Mouse (Mus musculus) right cerebral cortex, postnatal 4 days (tissue): Measurements from ENCODE around the gene Klk1b3.
"Not testable (repeated sequence)": the region's sequence is repeated elsewhere in the genome, so short reads cannot be mapped to it uniquely, and the experiment has no call there.

ENCODE experiments used
- DNase-seq: peaks from one replicate; pipeline ENCODE4 v3.0.0-alpha.2; 2022

The Klk1b3 gene

DNA sequence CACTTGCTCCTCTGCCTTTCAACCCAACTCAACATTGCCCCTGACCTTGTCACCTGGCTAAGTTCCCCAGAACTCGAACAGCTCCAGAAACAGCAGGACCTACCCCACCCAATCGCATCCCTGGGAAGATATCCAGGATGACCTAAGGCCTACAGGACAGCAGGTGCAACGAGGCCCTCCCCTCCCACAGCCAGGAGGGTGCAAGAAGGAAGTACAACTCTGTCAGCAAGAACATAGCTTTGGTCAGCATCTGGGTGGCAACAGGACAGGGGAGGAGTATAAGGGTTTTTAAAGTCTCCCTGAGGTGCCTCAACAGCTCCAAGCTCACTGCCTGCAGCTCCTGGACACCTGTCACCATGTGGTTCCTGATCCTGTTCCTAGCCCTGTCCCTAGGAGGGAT lies at the start of gene Klk1b3:
Gene Klk1b3 (plus strand): TSS at position 301 of the 400 bp plus-strand sequence.
- no peak for DNase-seq

DNA sequence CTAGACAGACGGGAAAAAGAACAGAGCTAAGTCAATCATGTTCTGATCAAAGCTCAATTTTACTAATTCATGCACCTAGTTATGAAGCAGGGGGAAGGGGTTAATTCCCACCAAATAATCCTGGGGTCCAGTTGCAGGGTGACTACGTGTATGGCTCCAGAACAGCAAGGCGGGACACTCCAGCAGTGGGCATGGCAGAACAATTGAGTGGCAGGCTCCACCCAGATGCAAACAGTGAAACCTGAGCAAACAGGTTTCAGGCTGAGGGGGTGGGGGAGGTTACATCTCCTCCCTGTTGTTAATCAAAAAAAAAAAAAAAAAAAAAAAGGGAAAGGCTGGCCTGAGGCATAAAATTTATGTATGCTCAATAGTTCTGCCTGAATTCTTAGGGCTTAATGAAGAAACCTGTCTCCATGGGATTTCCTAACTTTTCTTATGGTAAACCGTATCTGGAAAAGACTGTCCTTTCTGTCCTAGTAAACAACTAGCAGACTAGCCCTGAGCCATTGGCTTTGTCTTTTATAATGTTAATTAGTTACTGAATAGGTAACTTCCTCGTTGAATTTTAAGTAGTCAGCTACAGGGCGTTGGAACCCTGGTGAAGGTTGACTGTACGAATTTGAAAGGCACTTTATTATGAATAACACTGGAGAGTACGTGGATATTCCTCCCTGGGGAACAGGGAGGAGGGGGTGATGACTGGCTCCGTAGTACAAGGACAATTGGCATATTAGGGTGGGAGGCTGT lies 18.5 kb upstream of the Klk1b3 start:
- DNase-seq = no peak

DNA sequence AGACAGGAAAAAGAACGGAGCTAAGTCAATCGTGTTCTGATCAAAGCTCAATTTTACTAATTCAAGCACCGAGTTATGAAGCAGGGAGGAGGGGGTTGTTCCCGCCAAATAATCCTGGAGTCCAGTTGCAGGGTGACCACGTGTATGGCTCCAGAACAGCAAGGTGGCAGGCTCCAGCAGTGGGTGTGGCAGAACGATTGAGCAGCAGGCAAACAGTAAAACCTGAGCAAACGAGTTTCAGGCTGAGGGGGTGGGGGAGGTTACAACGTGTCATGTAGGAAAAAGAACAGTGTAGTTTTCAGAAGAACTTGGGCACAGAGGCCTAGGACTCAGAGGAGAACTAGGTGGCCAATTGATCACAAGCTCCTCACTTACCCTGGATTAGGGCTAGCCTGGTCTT lies 11.5 kb upstream of the Klk1b3 start:
- not testable (repeated sequence) for DNase-seq

DNA sequence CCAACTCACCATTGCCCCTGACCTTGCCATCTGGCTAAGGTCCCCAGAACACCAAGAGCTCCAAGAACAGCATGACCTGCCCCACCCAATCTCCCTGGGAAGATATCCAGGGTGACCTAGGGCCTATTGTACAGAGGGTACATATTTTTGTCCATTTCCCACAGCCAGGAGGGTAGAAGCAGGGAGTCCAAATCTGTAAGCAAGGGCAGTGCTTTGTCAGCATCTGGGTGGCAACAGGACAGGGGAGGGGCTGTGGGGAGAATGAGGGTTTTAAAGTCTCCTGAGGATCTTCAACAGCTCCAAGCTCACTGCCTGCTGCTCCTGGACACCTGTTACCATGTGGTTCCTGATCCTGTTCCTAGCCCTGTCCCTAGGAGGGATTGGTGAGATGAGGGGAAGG lies 10.1 kb upstream of the Klk1b3 start, which contains the start of gene Klk1b24:
Gene Klk1b24 (plus strand): TSS at position 301 of the 400 bp plus-strand sequence.
- DNase-seq = not testable (repeated sequence)

DNA sequence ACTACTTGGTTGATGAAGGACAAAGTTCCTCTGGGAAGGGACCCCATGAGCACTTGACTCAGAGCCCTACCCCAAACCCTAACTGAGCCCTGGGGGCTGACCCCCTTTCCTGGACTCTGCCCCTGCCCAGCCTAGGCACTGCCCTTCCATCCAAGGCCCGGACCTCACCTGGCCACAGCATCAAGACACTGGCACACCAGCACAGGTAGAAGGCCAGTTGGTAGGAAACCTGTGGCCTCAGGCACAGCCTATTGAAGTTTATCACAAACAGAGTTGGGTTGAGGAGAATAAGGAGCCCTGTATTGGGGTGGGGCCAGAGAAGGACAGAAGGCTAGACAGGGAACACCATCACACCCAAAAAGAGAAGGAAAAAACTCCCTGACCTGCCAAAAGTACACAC lies 4.5 kb upstream of the Klk1b3 start:
- not testable (repeated sequence) for DNase-seq

DNA sequence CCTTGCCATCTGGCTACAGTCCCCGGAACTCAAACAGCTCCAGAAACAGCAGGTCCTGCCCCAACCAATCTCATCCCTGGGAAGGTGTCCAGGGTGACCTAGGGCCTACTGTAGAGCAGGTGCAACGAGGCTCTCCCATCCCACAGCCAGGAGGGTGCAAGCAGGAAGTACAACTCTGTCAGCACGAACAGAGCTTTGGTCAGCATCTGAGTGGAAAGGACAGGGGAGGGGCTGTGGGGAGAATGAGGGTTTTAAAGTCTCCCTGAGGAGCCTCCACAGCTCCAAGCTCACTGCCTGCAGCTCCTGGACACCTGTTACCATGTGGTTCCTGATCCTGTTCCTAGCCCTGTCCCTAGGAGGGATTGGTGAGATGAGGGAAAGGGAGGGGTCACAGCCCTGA lies 9.1 kb downstream of the Klk1b3 start, which contains the start of gene Klk1b4:
Gene Klk1b4 (plus strand): TSS at position 301 of the 400 bp plus-strand sequence.
- not testable (repeated sequence) for DNase-seq

DNA sequence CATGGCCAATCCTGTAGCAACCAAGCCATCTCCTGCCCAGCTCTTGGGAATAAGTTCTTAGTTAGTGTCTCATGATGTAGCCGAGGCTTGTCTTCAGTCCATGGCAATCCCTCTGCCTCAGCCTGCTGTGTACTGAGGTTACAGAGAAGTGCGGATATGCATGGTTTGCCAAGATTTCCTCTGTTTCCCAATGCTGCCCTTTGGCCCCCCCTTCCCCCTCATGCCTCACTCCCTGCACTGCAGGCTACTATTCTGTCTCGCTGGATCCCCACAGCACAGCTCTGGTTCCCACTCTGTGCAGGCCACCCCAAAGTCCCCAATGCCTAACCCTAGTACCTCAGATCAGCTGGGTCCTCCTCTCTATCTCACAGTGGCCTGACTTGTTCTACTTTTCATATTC lies 10.3 kb downstream of the Klk1b3 start:
- DNase-seq = no peak

DNA sequence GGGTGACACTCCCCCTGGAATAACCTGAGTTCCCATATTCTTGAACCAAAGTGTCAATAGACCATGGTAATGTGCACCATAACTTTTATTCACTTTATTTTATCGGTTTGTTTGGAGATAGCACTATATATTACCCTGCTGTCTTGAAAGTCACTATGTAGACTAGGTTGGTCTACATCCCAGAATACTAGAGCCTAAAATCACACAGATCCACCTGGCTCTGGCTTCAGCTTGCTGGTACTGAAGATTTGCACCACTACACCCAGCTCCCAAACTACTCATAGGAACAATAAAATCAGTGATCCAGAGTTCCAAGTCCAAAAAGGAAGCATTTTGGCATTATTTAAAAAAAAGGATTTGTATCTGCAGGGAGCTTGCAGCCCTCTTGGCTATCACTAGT lies 17.7 kb downstream of the Klk1b3 start, which contains the start of gene Klk1b5:
Gene Klk1b5 (plus strand): TSS at position 301 of the 400 bp plus-strand sequence.
- DNase-seq = no peak

DNA sequence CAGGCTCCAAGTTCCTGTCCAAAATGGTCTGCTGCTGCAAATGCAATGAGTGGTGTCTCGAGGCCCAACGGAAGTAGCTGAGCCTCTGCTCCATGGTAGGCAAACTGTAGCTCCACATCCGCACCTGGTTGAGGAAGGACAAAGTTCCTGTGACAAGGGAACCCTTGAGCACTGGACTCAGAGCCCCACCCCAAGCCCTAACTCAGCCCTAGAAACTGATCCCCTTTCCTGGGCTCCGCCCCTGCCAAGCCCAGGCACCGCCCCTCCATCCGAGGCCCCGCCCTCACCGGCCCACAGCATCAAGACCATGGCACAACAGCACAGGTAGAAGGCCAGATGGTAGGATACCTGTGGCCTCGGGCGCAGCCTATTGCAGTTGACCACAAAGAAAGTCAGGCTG lies 23.6 kb downstream of the Klk1b3 start:
- not testable (repeated sequence) for DNase-seq

DNA sequence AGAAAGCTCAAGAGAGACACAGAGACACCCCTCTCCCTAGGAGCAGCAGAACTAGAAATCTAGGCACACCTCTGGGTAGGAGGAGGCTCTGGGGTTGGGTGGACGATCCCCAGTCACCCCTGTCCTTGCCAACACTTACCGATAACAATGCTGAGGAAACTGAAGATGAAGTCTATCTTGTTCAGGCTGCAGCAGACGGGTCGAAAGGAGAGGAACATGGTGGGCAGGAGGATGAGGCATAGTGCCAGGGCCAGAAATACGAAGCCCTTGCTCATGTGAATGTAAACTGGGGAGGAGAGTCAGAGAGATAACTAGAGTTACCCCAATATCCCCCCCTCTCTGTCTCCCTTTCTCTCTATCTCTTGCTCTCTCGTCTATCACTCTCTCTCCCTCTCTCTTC lies 24.3 kb downstream of the Klk1b3 start:
- not testable (repeated sequence) for DNase-seq

DNA sequence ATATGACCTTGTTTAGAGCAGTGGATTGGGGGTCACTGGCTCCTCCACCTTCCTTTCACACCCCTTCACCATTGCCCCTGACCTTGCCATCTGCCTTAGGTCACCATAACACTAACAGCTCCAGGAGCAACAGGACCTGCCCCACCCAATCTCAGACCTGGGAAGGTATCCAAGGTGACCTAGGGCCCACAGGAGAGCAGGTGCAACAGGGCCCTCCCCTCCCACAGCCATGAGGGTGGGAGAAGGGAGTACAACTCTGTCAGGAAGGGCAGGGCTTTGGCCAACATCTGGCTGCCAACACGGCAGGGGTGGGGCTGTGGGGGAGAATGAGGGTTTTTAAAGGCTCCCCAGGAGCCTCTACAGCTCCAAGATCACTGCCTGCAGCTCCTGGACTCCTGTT lies 27.1 kb downstream of the Klk1b3 start, which contains the start of gene Klk1:
Gene Klk1 (plus strand): TSS at position 285 of the 400 bp plus-strand sequence.
- DNase-seq = no peak

DNA sequence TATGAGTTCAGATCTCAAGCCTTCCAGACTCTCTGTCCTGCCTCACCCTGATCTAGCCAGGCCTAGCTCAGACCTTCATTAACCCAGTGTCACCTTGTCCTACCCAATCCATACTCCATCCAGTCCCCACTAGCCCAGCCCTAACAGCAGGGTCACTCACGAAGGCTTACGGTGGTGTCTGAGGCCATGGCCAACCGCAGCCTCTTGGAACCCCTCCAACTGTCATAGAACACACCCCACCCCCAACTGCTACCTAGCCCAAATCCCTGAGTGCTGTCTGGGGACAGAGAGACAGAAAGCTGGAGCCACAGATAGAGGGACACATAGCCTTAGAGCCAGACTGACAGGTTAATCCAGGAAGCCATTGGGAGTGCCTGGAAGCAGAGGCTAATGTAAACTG lies 37.9 kb downstream of the Klk1b3 start, which contains the start of gene Gm36864:
Gene Gm36864 (plus strand): TSS at position 269 of the 400 bp plus-strand sequence.
- no peak for DNase-seq

DNA sequence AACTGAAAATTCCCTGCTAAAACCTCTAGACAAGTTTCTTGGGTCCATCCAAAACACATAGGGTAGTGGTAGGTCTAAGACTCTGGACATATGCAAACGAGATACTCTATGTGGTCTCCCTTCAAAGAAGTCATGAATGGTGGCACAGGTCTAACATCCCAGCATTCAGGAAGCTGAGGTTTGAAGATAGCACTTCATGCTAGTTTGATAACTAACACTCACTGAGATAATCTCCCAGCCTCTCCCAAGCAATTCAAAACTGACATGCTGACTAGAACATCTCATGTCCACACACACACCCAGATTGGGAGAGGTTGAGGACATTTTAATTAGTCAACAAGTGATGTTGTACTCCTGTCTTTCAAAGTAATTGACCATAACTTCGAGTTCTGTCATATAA lies 41.9 kb downstream of the Klk1b3 start:
- no peak for DNase-seq

DNA sequence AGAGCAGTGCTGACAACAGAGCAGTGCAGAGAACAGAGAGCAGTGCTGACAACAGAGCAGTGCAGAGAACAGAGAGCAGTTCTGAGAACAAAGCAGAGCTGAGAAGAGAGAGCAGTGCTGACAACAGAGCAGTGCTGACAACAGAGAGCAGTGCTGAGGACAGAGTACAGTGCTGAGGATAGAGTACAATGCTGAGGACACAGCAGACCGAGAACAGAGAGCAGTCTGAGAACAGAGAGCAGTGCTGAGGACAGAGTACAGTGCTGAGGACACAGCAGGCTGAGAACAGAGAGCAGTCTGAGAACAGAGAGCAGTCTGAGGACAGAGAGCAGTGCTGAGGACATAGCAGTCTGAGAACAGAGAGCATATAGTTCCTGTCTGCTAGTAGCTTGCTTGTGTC lies 42.7 kb downstream of the Klk1b3 start:
- no peak for DNase-seq

DNA sequence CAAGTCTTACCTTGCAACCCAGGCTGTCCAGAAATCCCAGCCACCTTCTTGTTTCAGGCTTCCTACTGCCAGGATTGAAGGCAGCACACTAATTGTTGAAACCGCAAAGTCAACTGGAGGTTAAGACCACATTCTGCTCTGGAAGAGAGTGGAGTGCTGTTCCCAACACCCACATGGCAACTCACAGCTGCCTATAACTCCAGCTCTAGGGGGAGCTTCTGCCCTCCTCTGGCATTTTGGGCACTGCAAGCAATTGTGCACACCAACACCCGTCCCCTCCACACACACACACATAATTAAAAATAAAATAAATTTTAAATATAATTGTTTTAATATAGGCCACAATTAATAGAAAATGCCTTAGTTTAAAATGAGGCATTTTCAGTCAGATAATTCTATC lies 43.2 kb downstream of the Klk1b3 start:
- DNase-seq = no peak

DNA sequence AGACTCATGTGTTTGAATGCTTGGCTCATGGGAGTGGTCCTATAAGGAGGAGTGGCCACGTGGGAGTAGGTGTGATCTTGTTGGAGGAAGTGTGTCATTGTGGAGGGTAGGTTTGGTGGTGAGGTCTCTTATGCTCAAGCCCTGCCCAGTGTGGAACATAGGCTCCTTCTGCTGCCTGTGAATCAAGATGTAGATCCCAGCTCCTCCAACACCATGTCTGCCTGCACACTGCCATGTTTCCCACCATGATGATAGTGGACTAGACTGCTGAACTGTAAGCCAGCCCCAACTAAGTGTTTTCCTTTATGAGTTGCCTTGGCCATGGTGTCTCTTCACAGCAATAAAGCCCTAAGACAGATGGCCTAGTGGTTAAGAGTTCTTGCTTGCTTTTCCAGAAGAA lies 46.1 kb downstream of the Klk1b3 start:
- no peak for DNase-seq

DNA sequence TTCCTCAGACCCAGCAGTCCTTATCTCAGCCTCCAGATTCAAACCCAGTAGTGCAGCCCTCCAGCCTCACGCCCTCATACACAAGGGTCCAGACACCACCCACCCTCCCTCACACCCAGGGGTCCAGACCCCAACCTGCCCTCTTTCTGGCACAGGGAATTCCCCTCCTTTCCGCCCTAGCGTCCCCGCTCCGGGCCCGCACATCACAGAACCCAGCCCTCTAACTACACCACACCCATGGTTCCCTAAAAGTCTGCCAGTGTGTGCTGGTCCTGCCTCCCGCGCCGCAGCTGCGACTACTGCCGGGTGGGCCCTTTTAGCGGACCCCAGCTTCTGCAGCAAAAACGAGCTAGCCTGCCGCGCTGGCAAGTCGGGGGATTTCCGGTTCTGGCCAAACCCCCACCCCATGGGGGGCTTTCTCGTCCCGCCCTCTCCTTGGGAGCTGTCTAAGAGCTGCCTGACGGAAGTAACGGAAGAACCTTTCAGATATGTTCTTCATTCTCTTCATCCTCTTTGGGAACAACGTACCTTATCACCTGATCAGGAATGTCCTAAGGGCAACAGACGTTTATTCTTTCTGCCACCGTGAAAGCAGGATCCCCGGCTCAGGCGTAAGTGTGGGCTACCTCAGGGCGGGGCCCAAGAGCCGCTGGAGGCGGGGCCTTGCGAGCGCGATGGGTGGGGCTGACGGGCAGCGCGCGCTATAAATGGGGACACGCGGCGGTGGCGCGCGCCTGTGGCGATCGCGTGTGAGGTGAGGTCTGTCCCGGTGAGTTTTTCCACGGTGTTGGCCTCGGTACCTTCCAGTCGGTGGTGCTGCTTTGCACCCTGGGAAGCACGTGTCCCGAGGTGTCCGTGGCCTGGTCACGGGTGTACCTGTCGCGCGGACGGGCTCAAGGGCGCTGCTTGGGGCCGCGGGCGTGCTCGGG lies 48.3 kb downstream of the Klk1b3 start, which contains the start of the genes 1700028J19Rik and 2410002F23Rik:
Gene 1700028J19Rik (minus strand): TSS at position 641 of the 929 bp plus-strand sequence.
Gene 2410002F23Rik (plus strand): TSS at position 668 of the 929 bp plus-strand sequence.
- DNase-seq = peak; percentile 92

DNA sequence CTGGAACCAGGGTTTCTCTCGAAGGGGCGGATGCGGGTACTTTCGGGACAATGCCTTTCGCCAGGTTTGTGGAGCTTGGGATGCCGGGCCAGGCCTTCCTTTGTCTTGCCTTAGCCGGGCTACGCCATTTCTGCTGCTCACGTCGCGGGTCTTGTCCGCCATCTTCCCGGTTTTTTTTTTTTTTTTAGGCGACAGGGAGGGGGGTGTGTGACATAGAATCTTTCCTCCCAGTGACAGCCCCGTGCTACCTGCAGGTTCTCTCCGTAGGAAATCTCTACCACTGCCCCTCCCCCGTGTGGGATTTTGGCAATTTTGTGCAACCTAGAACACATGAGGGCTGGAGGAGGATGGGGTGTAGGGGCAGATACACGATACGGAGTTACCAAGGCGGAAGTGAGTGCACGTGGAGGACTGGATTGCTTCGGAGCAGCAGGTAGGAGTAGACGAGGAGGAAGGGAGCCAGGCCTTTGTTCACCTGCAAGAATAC lies 49.0 kb downstream of the Klk1b3 start:
- no peak for DNase-seq

DNA sequence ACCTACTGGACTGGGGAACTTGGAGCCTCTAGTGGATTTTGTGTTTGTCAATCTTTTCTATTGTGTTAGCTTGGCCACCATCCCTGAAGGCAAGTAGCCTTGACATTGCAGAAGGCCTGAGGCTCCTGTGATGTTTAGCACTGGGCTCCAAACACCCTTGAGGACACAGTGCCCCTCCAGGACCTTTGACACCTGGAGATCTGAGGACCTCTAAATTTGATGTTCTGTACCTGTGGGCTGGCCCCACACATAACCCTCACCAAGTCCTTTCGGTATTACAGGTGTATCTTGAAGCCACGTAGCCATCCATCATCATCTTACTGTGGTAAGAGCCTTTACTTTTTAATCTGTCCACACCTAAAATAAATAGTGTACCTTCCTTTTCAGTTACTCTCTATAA lies 50.0 kb downstream of the Klk1b3 start:
- DNase-seq = no peak

DNA sequence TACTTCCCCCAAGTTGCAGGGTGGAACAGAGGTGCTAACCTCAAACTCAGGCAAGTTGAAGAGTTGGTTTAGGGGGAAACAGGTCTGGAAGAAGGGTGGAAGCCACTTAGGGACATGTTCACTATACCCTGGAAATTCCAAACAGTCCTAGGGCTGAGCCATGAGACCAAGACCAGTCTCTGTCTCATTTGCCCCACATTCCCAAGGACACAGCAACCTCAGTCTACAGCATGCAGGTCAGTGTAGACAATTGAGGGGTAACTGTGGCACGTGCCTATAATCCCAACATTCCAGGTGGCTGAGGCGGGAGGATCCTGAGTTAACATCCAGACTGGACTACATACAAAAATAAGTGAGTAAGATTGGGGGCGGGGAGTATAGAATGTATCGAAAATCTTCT lies 51.3 kb downstream of the Klk1b3 start:
- DNase-seq = no peak

DNA sequence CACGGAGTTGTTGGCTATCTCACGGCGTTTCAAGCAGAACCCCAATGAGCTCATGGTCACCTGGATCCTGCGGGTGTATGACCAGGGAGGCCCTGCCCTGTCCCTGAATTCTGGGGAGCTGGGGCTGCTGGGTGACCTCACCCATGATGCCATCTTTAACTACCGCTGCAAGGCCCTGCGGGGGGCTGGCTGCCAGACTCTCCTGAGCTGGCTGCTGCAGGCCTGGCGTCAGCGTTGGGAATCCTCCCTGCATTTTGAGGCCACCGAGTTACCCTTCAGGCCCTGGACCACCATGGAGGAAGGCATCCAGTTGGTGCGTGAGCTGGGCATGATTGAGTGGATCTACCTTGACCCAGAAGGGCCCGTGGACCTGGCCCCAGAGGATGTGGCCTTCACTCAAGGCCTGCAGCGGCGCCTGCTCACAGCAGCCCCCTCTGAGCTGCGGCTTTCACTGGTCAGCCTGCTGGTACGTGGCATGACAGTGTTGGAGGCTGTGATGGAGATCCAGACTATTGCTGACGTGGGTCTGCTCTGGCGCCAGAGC lies 52.8 kb downstream of the Klk1b3 start:
- DNase-seq = not testable (repeated sequence)
